Mouse (Mus musculus): ENCODE results near the gene Gm21677.
"Not testable (repeated sequence)": the region's sequence is repeated elsewhere in the genome, so short reads cannot be mapped to it uniquely, and the experiment has no call there.

The Gm21677 gene

GRCm38 (mm10) chrY:3306349-3306748 is at the start of gene Gm21677:
Gene Gm21677 (minus strand): TSS chrY:3306449.
- not testable (repeated sequence) for DNase-seq (ENCODE audit: low spot score in 2 of 2)

- not testable (repeated sequence) for DNase-seq (ENCODE audit: low spot score in 2 of 2)
Measured at GRCm38 (mm10) chrY:3345229-3345628, 39.0 kb upstream of the Gm21677 start, which contains the start of gene Gm21693. Gene Gm21693 (minus strand): TSS chrY:3345329.

DNA sequence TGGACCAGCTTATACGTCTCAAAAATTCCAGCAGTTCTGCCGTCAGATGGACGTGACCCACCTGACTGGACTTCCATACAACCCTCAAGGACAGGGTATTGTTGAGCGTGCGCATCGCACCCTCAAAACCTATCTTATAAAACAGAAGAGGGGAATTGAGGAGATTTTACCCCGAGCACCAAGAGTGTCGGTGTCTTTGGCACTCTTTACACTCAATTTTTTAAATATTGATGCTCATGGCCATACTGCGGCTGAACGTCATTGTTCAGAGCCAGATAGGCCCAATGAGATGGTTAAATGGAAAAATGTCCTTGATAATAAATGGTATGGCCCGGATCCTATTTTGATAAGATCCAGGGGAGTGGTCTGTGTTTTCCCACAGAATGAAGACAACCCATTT is 34.4 kb upstream of the Gm21677 start:
- DNase-seq (ENCODE audit: low spot score in 2 of 2): not testable (repeated sequence)
